ENCODE assay signal across 8 mouse cellular contexts in the genomic region with DNA sequence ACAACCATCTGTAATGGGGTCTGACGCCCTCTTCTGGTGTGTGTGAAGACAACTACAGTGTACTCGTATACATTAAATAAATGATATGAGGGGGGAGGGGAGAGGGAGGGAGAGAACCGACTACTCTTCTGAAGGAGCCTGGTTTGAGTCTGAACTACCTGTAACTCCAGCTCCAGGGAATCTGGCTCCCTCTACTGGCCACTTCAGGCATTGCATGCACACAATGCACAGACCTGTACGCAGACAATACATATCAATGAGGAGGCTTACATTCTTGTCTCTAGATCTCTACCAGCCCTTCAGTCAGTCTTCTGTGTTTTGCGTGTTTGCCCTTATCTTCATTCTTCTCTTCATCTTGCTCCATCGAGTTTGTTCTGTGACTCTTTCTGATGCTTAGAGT.
DNase-seq lines count a peak whose midpoint lies in the region.

No protein-coding gene starts in this region.

- peak; percentile 5 to 27 for DNase-seq in adrenal gland, adult 18-20 months (ENCODE audit: low spot score in 2 of 2)
- DNase-seq in adrenal gland, postnatal 4 days (ENCODE audit: low spot score in 2 of 2), result no peak
- DNase-seq in layer of hippocampus, postnatal 10 days (ENCODE audit: low spot score in 2 of 2), result peak; percentile 37 to 45
- DNase-seq in layer of hippocampus, adult 9-11 months, result no peak
- peak; percentile 43 for DNase-seq in WW6 (ENCODE audit: low read depth, low spot score)
- peak; percentile 4 for DNase-seq in lung, postnatal 14 days
- no peak for DNase-seq in cerebellum, adult 9-11 months
- no peak for DNase-seq in T-cell, adult 2 months (ENCODE audit: low spot score)

Comparison
In these comparisons a context has a peak if more than half of its experiments do, and no peak if none do; other contexts are left out.
1. DNase-seq: peak in adrenal gland, adult 18-20 months (2 of 2), layer of hippocampus, postnatal 10 days (2 of 2), WW6 (single experiment) and lung, postnatal 14 days (single experiment); none in adrenal gland, postnatal 4 days (0 of 2), layer of hippocampus, adult 9-11 months (single experiment), cerebellum, adult 9-11 months (single experiment) and T-cell, adult 2 months (single experiment).